Mouse (Mus musculus) thymus, postnatal 10 days (tissue): ENCODE data around the gene Csnk1g1.

Experiments used
- DNase-seq, 2 experiments: peaks; one replicate each; pipeline ENCODE4 v3.0.0; 2021; ENCODE audit warnings: low spot score in 2 of 2

The Csnk1g1 gene

DNA sequence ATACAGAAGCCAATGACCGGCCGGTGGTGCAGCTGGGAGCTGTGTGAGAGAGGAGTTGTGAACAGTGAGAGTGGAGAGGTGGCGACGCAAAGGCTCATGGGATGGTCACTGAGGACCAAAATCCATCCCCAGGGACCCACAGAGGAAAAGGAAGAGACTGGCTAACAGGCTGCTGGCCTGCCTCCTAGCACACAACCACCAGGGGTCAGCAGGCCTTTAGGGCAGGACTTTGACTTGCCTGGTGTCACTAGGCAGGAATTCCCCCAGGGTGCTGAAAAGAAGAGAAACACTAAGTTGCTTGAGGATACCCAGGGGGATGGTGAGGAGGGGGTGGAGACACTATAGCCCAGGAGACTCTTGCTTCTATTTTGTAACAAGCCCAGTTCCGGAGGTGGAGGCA is 158.8 kb downstream of the Csnk1g1 start:
- no peak for DNase-seq

DNA sequence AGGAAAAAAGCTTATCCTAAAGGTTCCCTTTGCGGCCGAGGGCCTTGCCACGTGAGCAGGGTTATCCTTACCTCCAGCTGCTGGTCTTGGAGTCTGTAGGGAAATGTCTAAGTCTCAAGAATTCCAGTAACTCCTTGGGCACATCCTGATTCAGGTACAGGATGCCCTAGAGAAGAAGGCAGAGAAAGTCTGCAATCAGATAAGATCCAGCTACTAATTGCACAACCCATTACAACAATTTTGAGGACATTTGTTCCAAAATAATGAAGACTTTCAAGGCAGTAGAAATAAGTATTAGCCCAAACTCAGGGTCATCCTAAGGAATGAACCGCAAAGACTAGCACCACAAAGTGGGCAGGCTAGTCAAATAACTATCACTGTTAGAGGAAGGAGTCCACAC is 159.3 kb downstream of the Csnk1g1 start:
- DNase-seq = no peak

DNA sequence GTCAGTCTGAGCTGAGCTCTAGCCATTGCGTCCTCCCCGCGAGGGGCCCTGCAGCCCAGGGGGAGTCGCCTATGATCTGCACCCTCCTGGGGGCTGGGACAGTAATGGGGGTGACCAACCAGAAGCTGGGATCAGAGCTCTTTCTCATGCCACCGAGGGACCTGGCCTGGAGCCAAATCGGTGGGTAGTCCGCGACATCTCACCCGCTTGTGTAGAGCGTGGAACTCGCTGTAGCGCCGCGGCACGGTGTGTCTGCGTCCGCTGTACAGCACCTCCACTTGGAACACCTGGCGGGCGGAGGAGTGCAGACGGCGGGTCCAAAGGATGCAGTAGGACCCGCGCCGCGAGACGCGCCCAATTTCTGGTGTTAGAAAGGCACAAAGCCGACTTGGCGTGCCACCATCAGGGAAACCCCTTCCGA is 160.3 kb downstream of the Csnk1g1 start:
- peak in 1 of 2 experiments; percentile 21 for DNase-seq

DNA sequence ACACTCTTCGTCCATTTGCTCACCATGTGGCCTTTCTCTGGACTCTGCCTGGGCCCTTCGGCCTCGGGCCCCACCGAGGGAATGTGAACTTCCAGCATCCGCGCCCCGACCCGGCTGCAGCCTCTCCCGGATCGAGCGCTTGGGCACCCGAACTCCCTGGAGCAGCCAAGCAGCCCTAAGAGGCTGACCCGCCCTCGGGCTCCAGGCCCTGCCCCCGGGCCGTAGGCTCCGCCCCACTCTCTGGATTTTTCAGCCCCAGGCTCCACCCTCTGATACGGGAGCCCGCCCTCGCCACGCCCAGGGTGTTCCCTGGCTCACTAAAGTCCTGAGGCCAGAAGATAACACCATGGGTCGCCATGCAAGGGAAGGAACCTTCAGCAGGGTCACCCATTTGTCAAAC is 160.9 kb downstream of the Csnk1g1 start, which contains the start of gene Snx22:
Gene Snx22 (minus strand): TSS at position 137 of the 400 bp plus-strand sequence.
- peak in 1 of 2 experiments; percentile 44 for DNase-seq

DNA sequence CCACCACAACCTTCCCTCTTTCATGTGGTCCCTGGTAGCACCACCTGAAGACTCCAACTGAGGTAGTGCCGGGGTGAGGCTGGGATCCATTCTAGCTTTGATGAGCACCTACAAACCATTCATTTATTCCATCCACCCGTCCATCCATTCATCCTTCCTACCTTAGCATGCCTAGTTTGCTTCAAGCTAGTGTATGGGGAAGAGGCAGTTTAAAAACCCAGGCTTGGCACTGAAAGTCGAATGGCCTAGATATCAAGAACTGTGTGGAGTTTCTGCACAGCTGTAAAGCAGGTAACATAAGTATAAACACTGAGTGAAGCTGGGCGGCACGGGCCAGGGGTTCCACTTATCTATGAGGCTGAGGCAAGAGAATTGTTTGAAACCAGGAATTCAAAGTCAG is 161.4 kb downstream of the Csnk1g1 start:
- no peak for DNase-seq

DNA sequence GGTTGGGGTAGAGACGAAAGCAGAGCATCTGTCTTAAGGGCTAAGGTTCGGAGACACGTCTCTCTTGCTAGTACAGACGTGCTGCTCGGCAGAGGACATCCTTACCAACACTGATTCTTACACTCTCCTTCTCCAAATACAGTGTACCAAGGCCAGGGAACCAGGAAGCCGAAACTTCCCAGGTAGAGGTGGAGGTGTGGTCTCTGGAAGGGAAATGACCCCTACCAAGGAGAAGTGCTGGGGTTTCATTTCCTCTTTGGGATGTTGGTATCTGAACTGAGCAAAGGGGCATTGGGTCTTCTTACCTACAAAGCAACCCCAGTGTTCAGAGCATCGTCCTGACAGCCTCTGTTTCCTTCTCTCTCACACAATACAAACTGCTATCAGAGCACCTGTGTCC is 164.0 kb downstream of the Csnk1g1 start:
- DNase-seq = no peak

DNA sequence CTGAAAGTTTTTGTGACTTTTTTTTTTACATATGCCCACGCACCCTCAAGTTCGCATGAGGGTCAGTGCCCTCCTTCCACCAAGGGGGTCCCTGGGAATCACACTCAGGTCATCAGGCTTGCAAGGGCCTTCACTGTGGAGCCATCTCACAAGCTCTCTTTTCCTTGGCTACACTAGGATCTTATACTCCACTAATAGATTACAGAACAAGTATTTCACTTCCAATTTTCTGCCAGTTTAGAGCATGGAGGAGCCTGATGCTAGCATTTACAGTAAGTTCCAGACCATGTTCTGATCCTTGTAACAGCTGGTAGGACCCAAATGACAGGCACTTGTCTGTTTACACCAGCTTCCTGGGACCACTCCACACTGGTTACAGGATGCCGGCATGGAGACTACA is 169.3 kb downstream of the Csnk1g1 start:
- no peak for DNase-seq

DNA sequence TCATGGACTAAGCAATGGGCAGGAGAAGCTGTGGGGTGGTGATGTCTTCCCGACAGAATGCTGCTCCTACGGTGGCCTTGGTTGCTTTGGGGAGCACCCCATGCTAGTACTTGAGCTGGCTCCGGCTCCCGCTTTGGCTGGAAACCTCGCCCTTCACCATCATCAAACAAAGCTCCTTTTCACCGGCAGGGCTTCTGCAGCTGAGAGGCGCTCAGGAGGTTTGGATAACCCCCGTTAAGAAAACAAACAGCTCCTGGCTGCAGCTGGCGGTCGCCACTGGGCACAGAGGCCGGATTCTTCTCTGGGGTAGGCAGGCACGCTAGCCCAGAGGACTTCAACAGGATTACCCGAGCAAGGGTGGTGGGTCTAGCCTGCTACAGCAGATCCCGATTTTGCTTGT is 169.8 kb downstream of the Csnk1g1 start:
- DNase-seq = no peak

DNA sequence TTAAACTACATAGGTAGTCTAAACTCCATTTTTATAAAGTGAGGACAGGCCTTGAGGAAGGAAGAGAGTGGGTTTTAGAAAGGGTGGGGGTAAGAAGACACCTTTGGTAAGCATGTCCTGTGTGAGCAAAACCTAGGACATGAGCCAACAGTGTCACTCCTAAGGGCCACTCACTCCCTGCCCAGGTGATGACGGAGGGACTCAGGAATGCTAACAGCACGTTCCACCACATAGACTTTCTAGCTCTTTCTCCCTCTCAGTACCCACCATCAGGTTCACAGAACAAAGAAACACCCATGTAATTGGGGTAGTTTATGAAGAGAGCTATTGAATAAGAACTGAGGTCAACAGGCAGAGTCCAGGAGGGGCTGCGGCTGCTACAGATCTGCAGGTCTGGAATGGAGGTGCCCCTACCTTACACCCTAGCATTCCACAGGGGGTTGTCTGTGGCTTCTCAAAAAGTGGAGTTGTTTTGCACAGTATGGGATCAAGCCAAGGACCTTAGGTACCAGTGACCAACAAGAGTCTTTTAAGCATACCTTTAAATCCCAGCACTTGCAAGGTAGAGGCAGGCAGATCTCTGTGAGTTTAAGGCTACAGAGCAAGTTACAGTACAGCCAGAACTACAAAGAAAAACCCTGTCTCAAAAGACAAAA is 172.2 kb downstream of the Csnk1g1 start:
- DNase-seq = no peak

DNA sequence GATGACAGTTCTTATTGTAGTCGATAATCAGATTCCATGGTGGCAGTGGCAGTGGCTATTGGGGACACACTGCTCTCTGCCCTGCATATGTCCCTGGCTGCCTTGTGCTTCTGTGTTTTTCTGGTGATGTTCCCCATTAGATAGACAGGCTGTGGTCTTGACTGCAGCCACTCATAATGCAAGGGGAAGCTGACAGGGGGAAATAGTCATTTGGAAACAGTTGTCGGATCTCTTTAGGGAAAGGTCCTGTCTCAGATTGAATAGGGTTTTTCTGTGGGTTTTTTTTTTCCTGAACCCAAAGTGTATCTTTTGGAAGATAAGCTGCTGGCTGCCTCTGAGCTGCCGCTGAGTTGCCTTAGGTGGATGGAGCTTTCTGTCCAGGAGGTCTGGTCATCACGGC is 173.3 kb downstream of the Csnk1g1 start:
- DNase-seq = no peak

DNA sequence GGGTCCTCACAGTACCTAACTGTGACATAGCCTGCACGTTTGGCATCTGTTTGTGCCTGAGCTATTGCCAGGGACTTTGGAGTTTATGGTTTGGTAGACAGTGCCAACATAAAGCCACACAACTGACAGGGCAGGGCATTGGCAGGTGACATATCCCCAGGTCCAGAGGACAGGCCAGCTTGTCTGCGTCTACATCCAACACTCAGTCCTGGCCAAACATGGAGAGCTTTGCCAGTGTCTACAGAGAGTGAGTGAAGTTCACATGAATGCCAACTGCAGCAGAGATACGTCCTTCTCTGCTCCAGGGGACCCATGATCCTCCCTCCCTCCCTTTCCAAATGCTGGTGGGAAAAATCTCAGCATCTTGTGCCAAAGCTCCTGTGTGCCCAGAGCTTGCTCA is 175.4 kb downstream of the Csnk1g1 start:
- DNase-seq = no peak

DNA sequence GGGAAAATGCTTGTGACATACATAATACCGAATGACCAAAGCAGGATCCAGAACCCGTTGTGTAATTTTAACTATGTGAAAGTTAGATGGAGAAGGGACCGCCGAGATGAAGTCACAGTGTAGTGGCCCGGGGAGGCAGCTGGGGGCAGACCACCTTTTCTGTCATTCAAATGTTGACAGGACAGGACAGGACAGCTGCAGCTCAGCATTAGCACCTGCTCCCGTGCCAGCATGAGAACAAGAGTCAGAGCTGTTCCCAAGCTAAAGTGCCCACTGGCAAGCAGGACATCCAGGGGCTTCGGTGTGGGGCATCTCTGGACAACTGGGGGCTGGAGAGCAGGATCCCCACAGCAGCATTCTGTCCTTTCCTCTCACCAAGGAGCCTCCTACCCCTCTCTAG is 178.3 kb downstream of the Csnk1g1 start:
- DNase-seq = no peak

DNA sequence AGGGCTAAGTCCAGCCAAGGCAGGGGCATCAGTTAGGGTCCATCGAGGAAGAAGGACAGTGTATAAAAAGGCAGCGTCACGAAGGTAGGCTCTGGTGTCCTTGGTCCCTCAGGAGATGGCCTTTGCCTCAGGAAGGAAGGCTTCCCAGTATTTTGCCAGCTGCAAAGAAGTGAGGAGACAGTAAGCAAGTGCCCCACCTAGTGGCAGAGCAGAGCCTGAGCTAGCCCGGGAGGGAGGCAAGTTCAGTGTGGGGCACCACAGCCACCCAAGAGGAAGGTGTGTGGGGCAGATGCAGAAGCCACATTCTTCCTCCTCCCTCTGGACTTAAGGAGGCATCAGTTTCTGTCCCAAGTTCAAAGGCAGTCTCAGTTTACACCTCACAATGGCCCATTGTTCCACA is 179.7 kb downstream of the Csnk1g1 start:
- peak; percentile 21 to 66 for DNase-seq

DNA sequence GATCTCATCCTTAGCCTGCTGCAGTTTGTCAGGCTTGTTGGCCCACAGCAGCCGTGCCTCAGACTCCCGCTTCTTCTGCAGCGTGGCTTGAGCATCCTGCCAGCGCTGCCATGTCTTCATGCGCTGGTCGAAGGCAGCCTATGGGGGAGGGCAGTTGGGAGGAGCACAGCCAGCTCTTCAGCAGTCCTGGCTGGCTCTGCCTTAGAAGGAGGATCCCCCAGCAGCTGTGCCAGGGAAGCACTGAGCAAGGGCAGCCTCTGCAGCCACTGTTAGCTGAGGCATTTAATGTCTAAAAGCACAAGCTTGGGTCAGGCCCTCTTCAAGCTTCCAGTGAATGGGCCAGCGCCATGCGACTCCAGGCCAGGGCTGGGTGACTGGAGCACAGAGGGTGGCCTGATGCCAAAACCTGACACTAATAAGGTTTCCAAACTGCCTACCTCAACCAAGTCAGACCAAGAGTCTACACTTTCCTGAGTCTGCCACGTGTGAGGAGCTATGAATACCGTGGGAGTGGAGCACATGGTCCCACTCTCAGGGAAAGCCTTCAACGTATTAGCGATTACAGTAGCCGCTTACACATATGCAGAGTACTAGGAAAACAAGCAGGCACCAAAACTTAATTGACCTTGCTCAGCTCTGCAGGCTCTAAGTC is 182.0 kb downstream of the Csnk1g1 start:
- DNase-seq = no peak

DNA sequence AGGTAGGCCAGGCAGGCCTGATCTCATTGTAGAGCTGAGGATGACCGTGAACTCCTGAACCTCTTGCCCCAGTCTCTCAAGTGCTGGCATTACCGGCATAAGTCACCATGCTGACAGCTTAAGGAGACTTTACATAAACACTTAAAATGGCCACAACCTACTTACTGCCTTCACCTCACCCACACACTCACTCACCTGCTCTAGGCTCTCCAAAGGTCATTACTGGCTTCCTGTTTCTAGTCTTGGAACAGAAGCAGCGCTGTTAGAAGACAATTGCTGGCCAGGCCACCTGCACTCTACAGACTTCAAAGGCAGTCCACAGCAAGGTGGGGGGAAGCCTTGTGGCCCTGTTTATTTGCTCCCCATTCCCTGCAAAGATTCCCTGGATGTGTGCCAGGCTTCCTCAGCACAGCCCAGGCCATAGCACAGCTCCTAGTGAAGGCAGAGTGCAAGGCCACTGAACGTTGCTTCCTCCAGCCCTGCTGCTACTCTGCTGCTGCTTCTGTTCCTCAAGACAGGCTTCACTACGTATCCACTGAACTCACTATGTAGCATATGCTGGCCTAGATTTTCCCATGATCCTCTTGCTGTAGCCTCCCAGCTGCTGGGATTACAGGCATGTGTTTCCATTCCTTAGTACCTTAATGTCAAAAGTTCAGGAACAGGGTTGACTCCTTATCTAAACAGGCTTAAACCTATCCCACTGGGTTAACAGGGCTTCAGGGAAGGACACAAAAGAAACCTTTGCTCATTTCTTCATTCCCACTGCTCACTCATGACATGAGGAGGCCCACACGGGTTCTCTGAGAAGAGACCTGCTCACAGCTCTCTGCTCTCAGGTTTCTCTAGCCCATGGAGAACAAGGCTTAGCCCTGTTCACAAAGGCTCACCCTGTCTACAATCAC is 182.9 kb downstream of the Csnk1g1 start:
- DNase-seq = no peak

DNA sequence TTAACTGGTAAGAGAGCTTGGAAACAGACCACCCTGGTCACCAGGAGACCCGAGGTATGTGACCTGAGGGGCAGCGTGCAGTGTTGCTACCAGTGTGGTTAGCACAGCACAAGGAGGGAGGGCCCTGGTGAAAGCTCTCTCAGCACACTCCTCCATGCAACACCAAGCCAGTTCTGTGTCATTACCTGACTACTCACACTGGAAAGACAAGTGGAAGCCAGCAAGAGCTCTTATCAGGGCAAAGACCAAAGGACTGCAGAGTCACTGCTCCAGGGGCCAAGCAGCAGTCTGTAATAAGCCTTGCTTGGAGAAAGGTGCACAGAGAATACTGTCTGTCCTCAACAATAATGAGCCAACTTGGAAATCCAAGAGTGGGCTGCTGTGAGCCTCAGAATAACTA is 183.9 kb downstream of the Csnk1g1 start:
- no peak for DNase-seq
